Comparison of ENCODE assay signal across 26 mouse cellular contexts in genomic region chr8:89498088-89498695, GRCm38 (mm10).
DNase-seq lines count a peak whose midpoint lies in the region; ATAC-seq and TF ChIP-seq lines count a peak whose summit lies in the region.
"Had no signal": no experiment of that assay in that cellular context is flagged by ENCODE, and none has a peak within 500 bp of the region (broad histone marks: within the 10 kb centered on the region; RNA-seq: fewer than 3 reads in every experiment).

No protein-coding gene starts in this region.

- ATAC-seq in limb, embryonic 14.5 days (ENCODE audit: low FRiP score, low read depth) = peak; percentile 62; the same call in 1 of the 2 replicates
- no peak for ATAC-seq in inflammation-experienced regulatory T-cells, adult 6 months
- ATAC-seq: CD4-positive, CD25-positive, alpha-beta regulatory T cell, adult 4 months; hindbrain, embryonic 16.5 days; intestine, postnatal 0 days; liver, embryonic 12.5 days; liver, postnatal 0 days; midbrain, embryonic 13.5 days had no signal

- H3K4me2 ChIP-seq in limb, embryonic 14.5 days (replicated peaks; ENCODE audit: low read depth, low read length, severe bottlenecking) = no peak overlapping the region
- H3K4me2 ChIP-seq: embryonic facial prominence, embryonic 15.5 days; forebrain, embryonic 12.5 days; heart, embryonic 13.5 days; liver, embryonic 12.5 days; midbrain, embryonic 13.5 days; neural tube, embryonic 13.5 days had no signal

- WGBS in limb, embryonic 14.5 days = 10% methylated on average over 6 of the region's 6 CpGs

- peaks cover 13% of the 10 kb centered on the region; the same call in 1 of the 2 replicates for H3K4me1 ChIP-seq in limb, embryonic 14.5 days (ENCODE audit: control insufficient read depth, insufficient read depth, low read length)
- H3K4me1 ChIP-seq: embryonic facial prominence, embryonic 15.5 days; forebrain, embryonic 12.5 days; liver, embryonic 12.5 days; megakaryocyte, embryonic 14.5 days; midbrain, embryonic 13.5 days; neural tube, embryonic 13.5 days had no signal

- H3K9ac ChIP-seq in limb, embryonic 14.5 days (ENCODE audit: low read depth, low read length, severe bottlenecking) = no peak overlapping the region
- H3K9ac ChIP-seq: embryonic facial prominence, embryonic 15.5 days; forebrain, embryonic 12.5 days; heart, embryonic 13.5 days; liver, embryonic 12.5 days; liver, postnatal 0 days; midbrain, embryonic 13.5 days; neural tube, embryonic 13.5 days had no signal

- TF ChIP-seq POLR2A in limb, embryonic 14.5 days (IDR thresholded peaks at IDR 0.05; ENCODE audit: borderline replicate concordance, extremely low read depth, insufficient read depth, insufficient read length) = no peak

- no peak overlapping the region for H3K27ac ChIP-seq in limb, embryonic 14.5 days (replicated peaks; ENCODE audit: low read depth, low read length)
- H3K27ac ChIP-seq in left cerebral cortex, adult 2 months = no peak overlapping the region
- H3K27ac ChIP-seq: embryonic facial prominence, embryonic 15.5 days; forebrain, embryonic 12.5 days; heart, embryonic 13.5 days; liver, embryonic 12.5 days; midbrain, embryonic 13.5 days; neural tube, embryonic 13.5 days had no signal

- intact Hi-C loops in left cerebral cortex, adult 2 months (cut with DNase I) = no loop called here

- no peaks in the 10 kb centered on the region for H3K36me3 ChIP-seq in limb, embryonic 14.5 days (ENCODE audit: control insufficient read depth, insufficient read depth, low read length)
- H3K36me3 ChIP-seq: embryonic facial prominence, embryonic 15.5 days; forebrain, embryonic 12.5 days; heart, embryonic 13.5 days; liver, embryonic 12.5 days; midbrain, embryonic 13.5 days; neural tube, embryonic 13.5 days had no signal

- peak; percentile 75 for DNase-seq in embryo, embryonic 10 days (ENCODE audit: low spot score)
- peak; percentile 34 for DNase-seq in embryo, embryonic 11.5 days (ENCODE audit: low read depth, low spot score)
- peak; percentile 90 for DNase-seq in hindlimb bud, embryonic 11.5 days (ENCODE audit: extremely low spot score, low read depth, low spot score)
- peak; percentile 32 for DNase-seq in limb, embryonic 14.5 days (ENCODE audit: low spot score)
- DNase-seq in left cerebral cortex, adult 2 months (ENCODE audit: extremely low spot score in 1 of 2, low spot score in 2 of 2) = no peak
- DNase-seq in right cerebral cortex, postnatal 36 days (ENCODE audit: low spot score in 2 of 2) = no peak
- DNase-seq: adrenal gland, postnatal 14 days; cerebellum, adult 11-12 months; cerebellum, adult 9-11 months; heart, postnatal 14 days; kidney, adult 9 months; kidney, postnatal 10 days; layer of hippocampus, adult 9-11 months; liver, postnatal 0 days; lung, postnatal 4 days had no signal

- no peak overlapping the region for H3K4me3 ChIP-seq in limb, embryonic 14.5 days (replicated peaks; ENCODE audit: low read length)
- no peak overlapping the region for H3K4me3 ChIP-seq in left cerebral cortex, adult 2 months
- H3K4me3 ChIP-seq: embryonic facial prominence, embryonic 15.5 days; forebrain, embryonic 12.5 days; heart, embryonic 13.5 days; liver, embryonic 12.5 days; megakaryocyte, embryonic 14.5 days; midbrain, embryonic 13.5 days; neural tube, embryonic 13.5 days had no signal

- no peaks in the 10 kb centered on the region for H3K9me3 ChIP-seq in limb, embryonic 14.5 days (ENCODE audit: control insufficient read depth, low read length)
- H3K9me3 ChIP-seq: embryonic facial prominence, embryonic 15.5 days; forebrain, embryonic 12.5 days; heart, embryonic 13.5 days; liver, embryonic 12.5 days; midbrain, embryonic 13.5 days; neural tube, embryonic 13.5 days had no signal

- TF ChIP-seq CTCF in left cerebral cortex, adult 2 months (IDR thresholded peaks at IDR 0.05) = no peak

- no peaks in the 10 kb centered on the region; the same call in 1 of the 2 replicates for H3K27me3 ChIP-seq in limb, embryonic 14.5 days (ENCODE audit: control insufficient read depth, insufficient read depth, low read length)
- H3K27me3 ChIP-seq: embryonic facial prominence, embryonic 15.5 days; forebrain, embryonic 12.5 days; heart, embryonic 13.5 days; liver, embryonic 12.5 days; megakaryocyte, embryonic 14.5 days; midbrain, embryonic 13.5 days; neural tube, embryonic 13.5 days had no signal

Comparison
In these comparisons a context has a peak if more than half of its experiments do, and no peak if none do; other contexts are left out.
1. DNase-seq: peak in embryo, embryonic 10 days (single experiment), embryo, embryonic 11.5 days (single experiment), hindlimb bud, embryonic 11.5 days (single experiment) and limb, embryonic 14.5 days (single experiment); none in left cerebral cortex, adult 2 months (0 of 2) and right cerebral cortex, postnatal 36 days (0 of 2).